Mouse (Mus musculus) layer of hippocampus, postnatal 25 days (tissue): ENCODE data around the gene Olfr716. TPM values are rescaled to one million over a fixed set of nuclear protein-coding genes. Genes with fewer than 3 reads are reported as not detected.
"Not testable (repeated sequence)": the region's sequence is repeated elsewhere in the genome, so short reads cannot be mapped to it uniquely, and the experiment has no call there.

Experiments used
- DNase-seq, 2 experiments: peaks; one replicate each; pipeline ENCODE4 v3.0.0; 2022; ENCODE audit warnings: mixed read lengths in 2 of 2, low spot score in 1 of 2; ENCODE audit errors: extremely low spot score in 1 of 2
- total RNA-seq, 2 experiments: library from RNA; stranded (reverse); gene quantifications; 2 replicates each; pipeline ENCODE4 v1.2.3; 2021

Gene Olfr716
- not detected for total RNA-seq

DNA sequence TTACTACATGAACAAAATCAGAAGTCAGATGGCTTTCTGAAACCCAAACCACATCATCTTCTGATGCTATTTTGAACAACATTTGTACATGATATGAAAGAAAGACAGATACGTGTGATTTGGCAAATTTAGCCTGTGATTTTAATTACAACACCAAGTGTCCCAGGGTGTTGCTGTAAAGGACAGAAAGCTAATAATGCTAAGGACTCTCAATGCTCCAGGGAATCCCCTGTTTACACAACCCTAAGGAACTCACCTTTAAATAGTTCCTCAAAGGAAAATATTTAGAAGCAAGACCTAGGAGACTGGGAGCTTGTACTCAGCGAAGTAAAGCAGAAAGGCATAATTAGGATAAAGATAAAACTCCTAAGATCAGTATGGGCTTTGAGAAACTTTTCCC lies at the start of gene Olfr716:
Olfr716 (plus strand) TSS at position 301 of the 400 bp plus-strand sequence.
- DNase-seq: not testable (repeated sequence)

DNA sequence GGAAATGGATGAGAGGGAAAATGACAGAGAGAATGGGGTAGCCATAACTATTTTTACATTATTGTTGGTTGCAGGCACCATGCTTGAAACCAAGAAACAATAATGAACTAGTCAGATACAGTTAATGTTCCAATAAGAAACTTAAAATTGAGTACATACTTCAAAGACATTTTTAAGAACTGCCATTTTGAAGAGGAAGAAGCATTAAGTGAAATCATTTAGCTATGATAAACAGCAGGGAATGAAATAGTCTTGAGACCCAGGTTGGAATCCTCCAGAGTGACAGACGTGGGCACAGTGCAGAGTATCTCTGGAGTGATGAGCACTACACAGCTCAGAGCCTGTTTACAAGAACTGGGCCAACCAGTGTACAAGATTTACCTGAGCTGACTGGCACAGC lies 45.2 kb upstream of the Olfr716 start, which contains the start of gene Olfr17:
Olfr17 (plus strand) TSS at position 301 of the 400 bp plus-strand sequence.
- no peak for DNase-seq

DNA sequence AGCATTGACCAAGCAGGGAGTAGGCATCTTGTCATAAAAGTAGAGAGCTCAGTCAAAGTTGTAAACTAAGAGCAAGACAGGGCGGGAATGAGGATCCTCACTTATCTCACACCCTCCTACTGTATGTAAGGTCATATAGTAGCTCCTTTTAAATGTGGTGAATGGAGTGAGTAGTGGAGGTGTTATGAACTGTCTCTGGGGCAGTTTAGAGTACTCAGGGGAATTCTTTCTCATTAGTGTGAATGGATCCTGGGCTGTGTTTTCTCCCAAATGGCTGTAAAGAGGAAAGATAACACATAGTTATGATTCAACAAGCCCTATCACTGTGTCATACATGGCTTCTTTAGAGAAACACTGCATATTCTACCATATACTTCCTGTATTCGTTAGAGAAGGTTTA lies 27.9 kb upstream of the Olfr716 start, which contains the start of gene Olfr715b:
Olfr715b (minus strand) TSS at position 101 of the 400 bp plus-strand sequence.
- DNase-seq: not testable (repeated sequence)

DNA sequence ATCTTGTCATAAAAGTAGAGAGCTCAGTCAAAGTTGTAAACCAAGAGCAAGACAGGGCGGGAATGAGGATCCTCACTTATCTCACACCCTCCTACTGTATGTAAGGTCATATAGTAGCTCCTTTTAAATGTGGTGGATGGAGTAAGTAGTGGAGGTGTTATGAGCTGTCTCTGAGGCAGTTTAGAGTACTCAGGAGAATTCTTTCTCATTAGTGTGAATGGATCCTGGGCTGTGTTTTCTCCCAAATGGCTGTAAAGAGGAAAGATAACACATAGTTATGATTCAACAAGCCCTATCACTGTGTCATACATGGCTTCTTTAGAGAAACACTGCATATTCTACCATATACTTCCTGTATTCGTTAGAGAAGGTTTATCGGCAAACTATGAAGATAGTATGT lies 7.1 kb upstream of the Olfr716 start, which contains the start of gene Olfr715:
Olfr715 (minus strand) TSS at position 101 of the 400 bp plus-strand sequence.
- not testable (repeated sequence) for DNase-seq

DNA sequence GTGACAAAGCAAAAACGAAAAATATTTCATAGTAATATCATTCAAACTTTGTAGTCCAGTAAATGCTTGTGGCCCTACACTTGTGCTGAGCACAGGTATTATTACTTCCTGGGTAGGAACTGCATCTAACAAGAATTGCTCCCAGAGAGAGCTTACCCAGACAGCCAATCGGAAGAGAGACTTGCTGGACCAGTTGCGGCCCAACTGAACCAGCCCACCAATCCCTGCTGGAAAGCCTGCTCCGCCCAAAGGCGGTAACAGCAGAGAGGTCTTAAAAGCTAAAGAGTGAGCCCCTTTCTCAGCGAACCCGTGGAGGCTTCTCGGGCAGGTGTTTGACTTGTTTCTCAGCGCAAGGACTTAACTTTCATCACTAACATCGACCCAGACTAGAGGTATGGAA lies 28.6 kb downstream of the Olfr716 start, which contains the start of gene Nlrp14:
Nlrp14 (plus strand) TSS at position 301 of the 400 bp plus-strand sequence.
- no peak for DNase-seq

DNA sequence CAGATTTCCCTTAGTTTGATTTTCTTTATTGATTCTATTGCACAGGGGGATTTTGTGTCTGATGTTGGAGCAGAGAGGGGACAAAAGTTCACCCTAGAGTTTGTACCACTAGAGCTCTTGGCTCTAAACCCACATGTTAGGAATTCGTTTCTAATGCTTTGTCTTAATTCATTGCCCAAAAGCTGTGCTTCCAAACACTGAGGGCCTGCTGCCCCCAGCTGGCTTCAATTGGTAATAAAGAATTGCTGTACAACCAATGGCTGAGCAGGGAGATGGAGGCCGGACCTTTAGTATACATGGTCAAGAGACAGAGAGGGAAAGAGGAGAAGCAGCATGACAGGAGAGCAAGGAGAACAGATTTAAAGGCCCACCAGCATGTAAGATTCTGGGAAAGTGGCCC lies 42.3 kb downstream of the Olfr716 start:
- DNase-seq: no peak

Other genes starting within 250 kb of the Olfr716 start
- gene Olfr707, start 237.1 kb upstream of the Olfr716 start, total RNA-seq: not detected
- gene Olfr1532-ps1, start 230.3 kb upstream of the Olfr716 start, total RNA-seq: not detected
- gene Olfr709-ps1, start 206.1 kb upstream of the Olfr716 start, total RNA-seq: not detected
- gene Olfr710, start 190.0 kb upstream of the Olfr716 start, total RNA-seq: not detected
- under 1 TPM; 0.07 to 0.10 TPM for gene Olfr6, start 174.4 kb upstream of the Olfr716 start, total RNA-seq
- gene Olfr711, start 162.9 kb upstream of the Olfr716 start, total RNA-seq: not detected
- not detected for gene Olfr2, start 132.3 kb upstream of the Olfr716 start, total RNA-seq
- not detected for gene Olfr713, start 107.2 kb upstream of the Olfr716 start, total RNA-seq
- not detected for gene Olfr714, start 67.3 kb upstream of the Olfr716 start, total RNA-seq
- not detected for gene Olfr17, start 45.1 kb upstream of the Olfr716 start, total RNA-seq
- not detected for gene Olfr715b, start 28.0 kb upstream of the Olfr716 start, total RNA-seq
- not detected for gene Olfr715, start 7.2 kb upstream of the Olfr716 start, total RNA-seq
- not detected for gene Nlrp14, start 28.7 kb downstream of the Olfr716 start, total RNA-seq
- not detected for gene Rbmxl2, start 71.1 kb downstream of the Olfr716 start, total RNA-seq
- gene Syt9, start 232.4 kb downstream of the Olfr716 start, total RNA-seq: 1 to 10 TPM; 3.7 to 5.9 TPM